Mouse (Mus musculus) CH12.LX (cell line): Measurements from ENCODE around the gene Slc25a41. TPM values are rescaled to one million over a fixed set of nuclear protein-coding genes. Genes with fewer than 3 reads are reported as not detected.
A peak's percentile ranks its signal among the peaks of the same experiment; 100 is the strongest.

ENCODE experiments used
- DNase-seq: peaks from one replicate; pipeline ENCODE4 v3.0.0-alpha.2; 2013; ENCODE audit errors: extremely low read depth
- H3K27ac ChIP-seq: 2 replicates; pipeline ENCODE4 v1.5.1; 2012; ENCODE audit warnings: low read depth, mild to moderate bottlenecking, control low read depth, moderate library complexity; ENCODE audit not compliant: insufficient read depth
- H3K27me3 ChIP-seq: replicated peaks from 2 replicates; pipeline ENCODE3; 2012; ENCODE audit warnings: inconsistent platforms
- H3K36me3 ChIP-seq, 2 experiments: replicated peaks in 1 of 2; 2 replicates each; pipeline versions ENCODE3 to v1.6.1; 2012; ENCODE audit warnings: inconsistent platforms in 1 of 2, low read length in 1 of 2, mild to moderate bottlenecking in 1 of 2, mixed read lengths in 1 of 2, moderate library complexity in 1 of 2; ENCODE audit not compliant: control insufficient read depth in 1 of 2, insufficient read depth in 1 of 2
- H3K4me1 ChIP-seq, 2 experiments: 2 replicates each; pipeline ENCODE4 v1.6.1; 2012; ENCODE audit warnings: inconsistent platforms in 1 of 2, moderate library complexity in 1 of 2; ENCODE audit not compliant: insufficient read depth in 2 of 2, control insufficient read depth in 1 of 2
- H3K4me2 ChIP-seq: 2 replicates; pipeline ENCODE4 v1.6.1; 2012; ENCODE audit warnings: low read depth, mild to moderate bottlenecking, control low read depth; ENCODE audit not compliant: poor library complexity, insufficient read depth, severe bottlenecking
- H3K4me3 ChIP-seq, 3 experiments: fragments of 150-350 bp in 1 of 3; sonication (generic) in 1 of 3; replicated peaks in 1 of 3; 2 replicates each; pipeline versions ENCODE3 to v1.5.1; 2011 to 2012; ENCODE audit warnings: low read depth in 2 of 3, low read length in 2 of 3, mild to moderate bottlenecking in 2 of 3, moderate library complexity in 2 of 3, control low read depth in 1 of 3, improper control_type of control experiment in 1 of 3, inconsistent platforms in 1 of 3, mixed read lengths in 1 of 3; ENCODE audit not compliant: poor library complexity in 1 of 3
- H3K79me2 ChIP-seq: replicated peaks from 2 replicates; pipeline ENCODE4 v1.6.1; 2012; ENCODE audit warnings: mild to moderate bottlenecking, moderate library complexity; ENCODE audit not compliant: control insufficient read depth, poor library complexity, insufficient read depth, severe bottlenecking; ENCODE audit errors: extremely low read depth
- H3K9ac ChIP-seq: 2 replicates; pipeline ENCODE4 v1.6.1; 2012; ENCODE audit warnings: low read depth, mild to moderate bottlenecking, control low read depth, moderate library complexity; ENCODE audit not compliant: insufficient read depth
- H3K9me3 ChIP-seq: replicated peaks from 2 replicates; pipeline ENCODE3; 2012; ENCODE audit warnings: low read length, inconsistent platforms, mixed read lengths
- CHD1 ChIP-seq: IDR thresholded peaks from 2 replicates; pipeline ENCODE4 v1.6.1; 2012; ENCODE audit warnings: low read depth, low read length, improper control_type of control experiment, inconsistent platforms
- CHD2 ChIP-seq: IDR thresholded peaks from 2 replicates; pipeline ENCODE4 v1.6.1; 2011; ENCODE audit warnings: low read length, improper control_type of control experiment
- CTCF ChIP-seq, 2 experiments: IDR thresholded peaks in 1 of 2; conservative IDR thresholded peaks in 1 of 2; 2 replicates each; pipeline ENCODE4 v1.5.1; 2011 to 2012; ENCODE audit warnings: low read depth in 2 of 2, low read length in 2 of 2, improper control_type of control experiment in 1 of 2, inconsistent platforms in 1 of 2, mild to moderate bottlenecking in 1 of 2, moderate library complexity in 1 of 2
- E2F4 ChIP-seq: IDR thresholded peaks from 2 replicates; pipeline ENCODE4 v1.6.1; 2011; ENCODE audit warnings: low read depth, low read length, improper control_type of control experiment; ENCODE audit not compliant: insufficient replicate concordance
- ETS1 ChIP-seq: conservative IDR thresholded peaks from 2 replicates; pipeline ENCODE4 v1.6.1; 2012; ENCODE audit warnings: low read depth, mild to moderate bottlenecking, inconsistent platforms, low read length, improper control_type of control experiment, moderate library complexity
- GABPA ChIP-seq: IDR thresholded peaks from 2 replicates; pipeline ENCODE4 v1.6.1; 2012; ENCODE audit warnings: low read depth, low read length, improper control_type of control experiment, inconsistent platforms; ENCODE audit not compliant: insufficient replicate concordance
- HCFC1 ChIP-seq: IDR thresholded peaks from 2 replicates; pipeline ENCODE4 v1.6.1; 2012; ENCODE audit warnings: low read depth, mild to moderate bottlenecking, inconsistent platforms, low read length, improper control_type of control experiment
- IRF4 ChIP-seq: IDR thresholded peaks from 2 replicates; pipeline ENCODE4 v1.6.1; 2014; ENCODE audit warnings: low read depth, mild to moderate bottlenecking, inconsistent platforms, low read length, improper control_type of control experiment
- KAT2A ChIP-seq: IDR thresholded peaks from 2 replicates; pipeline ENCODE4 v1.6.1; 2012; ENCODE audit warnings: low read length, improper control_type of control experiment, inconsistent platforms; ENCODE audit not compliant: insufficient replicate concordance
- MAFK ChIP-seq: IDR thresholded peaks from 2 replicates; pipeline ENCODE4 v1.6.1; 2011; ENCODE audit warnings: low read length, improper control_type of control experiment; ENCODE audit not compliant: insufficient replicate concordance
- MAX ChIP-seq: IDR thresholded peaks from 2 replicates; pipeline ENCODE4 v1.6.1; 2011; ENCODE audit warnings: low read length, improper control_type of control experiment
- MAZ ChIP-seq: IDR thresholded peaks from 2 replicates; pipeline ENCODE4 v1.6.1; 2012; ENCODE audit warnings: low read depth, mild to moderate bottlenecking, inconsistent platforms, low read length, improper control_type of control experiment, moderate library complexity
- MYC ChIP-seq: IDR thresholded peaks from 2 replicates; pipeline ENCODE4 v1.6.1; 2011; ENCODE audit warnings: low read depth, mild to moderate bottlenecking, improper control_type of control experiment, low read length
- NELFE ChIP-seq: IDR thresholded peaks from 2 replicates; pipeline ENCODE4 v1.6.1; 2011; ENCODE audit warnings: low read depth, low read length, improper control_type of control experiment
- NRF1 ChIP-seq: IDR thresholded peaks from 2 replicates; pipeline ENCODE4 v1.6.1; 2014; ENCODE audit warnings: low read depth, mild to moderate bottlenecking, inconsistent platforms, low read length, improper control_type of control experiment, moderate library complexity
- PAX5 ChIP-seq: IDR thresholded peaks from 2 replicates; pipeline ENCODE4 v1.6.1; 2012; ENCODE audit warnings: low read length, inconsistent platforms, mixed read lengths
- POLR2A ChIP-seq: IDR thresholded peaks from 2 replicates; pipeline ENCODE4 v1.6.1; 2011; ENCODE audit warnings: low read depth, mild to moderate bottlenecking, improper control_type of control experiment, low read length
- POLR2AphosphoS2 ChIP-seq: IDR thresholded peaks from 2 replicates; pipeline ENCODE4 v1.6.1; 2011; ENCODE audit warnings: low read depth, low read length, improper control_type of control experiment
- SMC3 ChIP-seq: IDR thresholded peaks from 2 replicates; pipeline ENCODE4 v1.6.1; 2011; ENCODE audit warnings: low read depth, low read length, improper control_type of control experiment
- TCF12 ChIP-seq: IDR thresholded peaks from 2 replicates; pipeline ENCODE4 v1.6.1; 2014; ENCODE audit warnings: low read depth, mild to moderate bottlenecking, inconsistent platforms, low read length, improper control_type of control experiment
- UBTF ChIP-seq: IDR thresholded peaks from 2 replicates; pipeline ENCODE4 v1.6.1; 2012; ENCODE audit warnings: low read depth, mild to moderate bottlenecking, inconsistent platforms, low read length, improper control_type of control experiment, moderate library complexity
- USF2 ChIP-seq: conservative IDR thresholded peaks from 2 replicates; pipeline ENCODE4 v1.6.1; 2011; ENCODE audit warnings: low read depth, low read length, improper control_type of control experiment
- ZC3H11A ChIP-seq: IDR thresholded peaks from 2 replicates; pipeline ENCODE4 v1.6.1; 2012; ENCODE audit warnings: low read depth, mild to moderate bottlenecking, inconsistent platforms, low read length, improper control_type of control experiment
- ZKSCAN1 ChIP-seq: IDR thresholded peaks from 2 replicates; pipeline ENCODE4 v1.6.1; 2012; ENCODE audit warnings: low read depth, inconsistent platforms, low read length, improper control_type of control experiment, borderline replicate concordance
- ZMIZ1 ChIP-seq: IDR thresholded peaks from 2 replicates; pipeline ENCODE4 v1.6.1; 2012; ENCODE audit warnings: low read depth, mild to moderate bottlenecking, inconsistent platforms, low read length, improper control_type of control experiment
- ZNF384 ChIP-seq: IDR thresholded peaks from 2 replicates; pipeline ENCODE4 v1.6.1; 2012; ENCODE audit warnings: low read depth, low read length, improper control_type of control experiment, inconsistent platforms
- dilution Hi-C: fragments of 300-500 bp; cut with MboI; formaldehyde crosslinking; loops from 2 replicates; pipeline ENCODE4 v1.14.3; 2020; ENCODE audit warnings: low sequenced_read_pairs; ENCODE audit not compliant: extremely low pct_unique_long_range_greater_than_20kb, extremely low pct_ligation_motif_present
- in situ Hi-C: fragments of 300-500 bp; cut with MboI; formaldehyde crosslinking; loops from 3 replicates; pipeline ENCODE4 v1.14.3; 2019; ENCODE audit warnings: low sequenced_read_pairs, low pct_ligation_motif_present, low pct_unique_long_range_greater_than_20kb, mixed read lengths
- polyA plus RNA-seq: library from polyadenylated mRNA; unstranded; fragments of >175 nt; gene quantifications from 2 replicates; pipeline ENCODE4 v1.2.1, GENCODE M21; 2012; ENCODE audit warnings: low read depth; ENCODE audit not compliant: insufficient read length
- total RNA-seq, 2 experiments: library from RNA; depleted of rRNA; stranded (reverse); fragments of 300-350 nt in 1 of 2; fragments of >200 nt in 1 of 2; gene quantifications; 2 replicates each; pipeline ENCODE4 v1.2.3; 2012 to 2014

Slc25a41 gene
- total and polyA plus RNA-seq, 3 experiments, result not detected

GRCm38 (mm10) chr17:57003994-57004393, 37.5 kb downstream of the Slc25a41 start:
- Histone ChIP-seq H3K27me3 (no peaks in the 10 kb centered on the region), H3K4me1 (peaks cover 4 to 6% of the 10 kb centered on the region in 2 experiments; a peak in 3 of 4 replicates), H3K4me2 (no peak overlapping the region), H3K79me2 (no peaks in the 10 kb centered on the region; the same call in 1 of the 2 replicates), H3K9me3 (no peaks in the 10 kb centered on the region), H3K4me3 (no peak overlapping the region), H3K36me3 (peaks cover 72 to 96% of the 10 kb centered on the region in 2 experiments), H3K9ac (no peak overlapping the region), H3K27ac (no peak overlapping the region)
- dilution Hi-C loops, result no loop called here
- in situ Hi-C loops, result no loop called here
- TF ChIP-seq KAT2A (no peak), POLR2AphosphoS2 (no peak), SMC3 (no peak), CHD2 (no peak), NELFE (no peak), IRF4 (no peak), ETS1 (no peak), TCF12 (no peak), CTCF (conservative IDR thresholded peaks at IDR 0.05 in 1 of 2, IDR thresholded peaks at IDR 0.05 in 1 of 2; ENCODE audit: low read depth in 2 of 2, low read length in 2 of 2) (no peak), CHD1 (no peak), MYC (no peak), ZKSCAN1 (no peak)
- DNase-seq, result no peak

- Histone ChIP-seq H3K9ac (no peak overlapping the region), H3K27me3 (no peaks in the 10 kb centered on the region), H3K36me3 (peaks cover 55 to 84% of the 10 kb centered on the region in 2 experiments), H3K79me2 (no peaks in the 10 kb centered on the region), H3K4me3 (no peak overlapping the region), H3K4me2 (no peak overlapping the region), H3K4me1 (peaks cover 4 to 27% of the 10 kb centered on the region in 2 experiments; a peak in 3 of 4 replicates), H3K27ac (no peak overlapping the region), H3K9me3 (no peaks in the 10 kb centered on the region)
- TF ChIP-seq POLR2A, result 0 out of 2 replicates have a peak, but pooled peaks have one; percentile 21
- no peak for TF ChIP-seq KAT2A
- no peak for DNase-seq
- in situ Hi-C loops (no loop called here), dilution Hi-C loops (no loop called here)
Observed at GRCm38 (mm10) chr17:57001228-57001627, 40.2 kb downstream of the Slc25a41 start.

- no peak within 1 kb of the TSS for H3K27ac ChIP-seq
- in situ Hi-C loops, result loop anchor here (10.0 kb wide), 2 partner anchors 205 to 335 kb away; no protein-coding TSS in a partner anchor
- no peak for TF ChIP-seq USF2
- no peak for TF ChIP-seq UBTF
- TF ChIP-seq CTCF (conservative IDR thresholded peaks at IDR 0.05 in 1 of 2, IDR thresholded peaks at IDR 0.05 in 1 of 2; ENCODE audit: low read depth in 2 of 2, low read length in 2 of 2), result no peak
- TF ChIP-seq MAX, result no peak
- TF ChIP-seq POLR2A, result no peak
- no peak for TF ChIP-seq MAZ
- no peak for TF ChIP-seq SMC3
- TF ChIP-seq ETS1, result no peak
- TF ChIP-seq ZKSCAN1, result no peak
- no peak for TF ChIP-seq NELFE
- TF ChIP-seq NRF1, result no peak
- TF ChIP-seq MAFK, result no peak
- TF ChIP-seq ZNF384, result no peak
- TF ChIP-seq ZC3H11A, result no peak
- TF ChIP-seq HCFC1, result no peak
- TF ChIP-seq GABPA, result no peak
- no peak for TF ChIP-seq ZMIZ1
- no peak for TF ChIP-seq E2F4
- no peak for TF ChIP-seq PAX5
- TF ChIP-seq, all 38 proteins: peak for 0
- Histone ChIP-seq H3K79me2 (no peaks in the 10 kb centered on the region), H3K4me2 (no peak within 1 kb of the TSS), H3K4me1 (peaks cover 4 to 33% of the 10 kb centered on the region in 2 experiments; a peak in 3 of 4 replicates), H3K36me3 (peaks cover 50 to 84% of the 10 kb centered on the region in 2 experiments), H3K9me3 (no peaks in the 10 kb centered on the region), H3K9ac (no peak within 1 kb of the TSS), H3K4me3 (no peak within 1 kb of the TSS), H3K27me3 (no peaks in the 10 kb centered on the region)
- dilution Hi-C loops, result no loop called here
- no peak for DNase-seq
Observed at GRCm38 (mm10) chr17:56999968-57000609, 41.4 kb downstream of the Slc25a41 start, which contains the start of gene Pspn. Gene Pspn (minus strand): TSS chr17:57000018.
